Mouse (Mus musculus): ENCODE data around the gene Pomgnt2.

Pomgnt2 gene

GRCm38 (mm10) chr9:121969841-121970381 lies 27.0 kb downstream of the Pomgnt2 start:
- DNase-seq (ENCODE audit: low spot score in 2 of 2): no peak

GRCm38 (mm10) chr9:121968258-121968657 lies 28.7 kb downstream of the Pomgnt2 start:
- no peak for DNase-seq (ENCODE audit: low spot score in 2 of 2)

GRCm38 (mm10) chr9:121964941-121965340 lies 32.0 kb downstream of the Pomgnt2 start:
- DNase-seq (ENCODE audit: low spot score in 2 of 2): no peak

GRCm38 (mm10) chr9:121959966-121960635 lies 36.8 kb downstream of the Pomgnt2 start:
- no peak for DNase-seq (ENCODE audit: low spot score in 2 of 2)

GRCm38 (mm10) chr9:121952596-121952995 lies 44.3 kb downstream of the Pomgnt2 start:
- no peak for DNase-seq (ENCODE audit: low spot score in 2 of 2)

GRCm38 (mm10) chr9:121951114-121951423 lies 45.8 kb downstream of the Pomgnt2 start:
- DNase-seq (ENCODE audit: low spot score in 2 of 2): no peak

- peak; percentile 60 to 88 for DNase-seq (ENCODE audit: low spot score in 2 of 2)
These were observed 46.3 kb downstream of the Pomgnt2 start, which contains the start of gene Fam198a for GRCm38 (mm10) chr9:121950418-121951113. TSS of gene Fam198a (plus strand) at chr9:121950988.

- no peak for DNase-seq (ENCODE audit: low spot score in 2 of 2)
These were observed 48.5 kb downstream of the Pomgnt2 start for GRCm38 (mm10) chr9:121948431-121948830.

GRCm38 (mm10) chr9:121947784-121948183 lies 49.1 kb downstream of the Pomgnt2 start:
- peak; percentile 63 to 74 for DNase-seq (ENCODE audit: low spot score in 2 of 2)

GRCm38 (mm10) chr9:121943628-121944027 lies 53.3 kb downstream of the Pomgnt2 start:
- DNase-seq (ENCODE audit: low spot score in 2 of 2): no peak

- no peak for DNase-seq (ENCODE audit: low spot score in 2 of 2)
These were observed 53.9 kb downstream of the Pomgnt2 start for GRCm38 (mm10) chr9:121943005-121943404.

- DNase-seq (ENCODE audit: low spot score in 2 of 2): no peak
These were observed 59.0 kb downstream of the Pomgnt2 start for GRCm38 (mm10) chr9:121937944-121938355.

GRCm38 (mm10) chr9:121937451-121937864 lies 59.5 kb downstream of the Pomgnt2 start:
- DNase-seq (ENCODE audit: low spot score in 2 of 2): no peak

- no peak for DNase-seq (ENCODE audit: low spot score in 2 of 2)
These were observed 60.0 kb downstream of the Pomgnt2 start for GRCm38 (mm10) chr9:121936952-121937351.

GRCm38 (mm10) chr9:121934856-121935255 lies 62.1 kb downstream of the Pomgnt2 start:
- DNase-seq (ENCODE audit: low spot score in 2 of 2): no peak
